Mouse (Mus musculus) 3134 (cell line): Measurements from ENCODE around the gene Rdm1.

ENCODE experiments used
- DNase-seq: peaks from one replicate; pipeline ENCODE4 v3.0.0-alpha.2; 2011; ENCODE audit warnings: low spot score; ENCODE audit not compliant: insufficient read length; ENCODE audit errors: extremely low read depth

The Rdm1 gene

GRCm38 (mm10) chr11:101678770-101679169 lies 51.8 kb downstream of the Rdm1 start:
- DNase-seq: no peak

- DNase-seq: no peak
Observed at GRCm38 (mm10) chr11:101679907-101680306, 52.9 kb downstream of the Rdm1 start.

- no peak for DNase-seq
Observed at GRCm38 (mm10) chr11:101680634-101681325, 53.8 kb downstream of the Rdm1 start.

- DNase-seq: no peak
Observed at GRCm38 (mm10) chr11:101681968-101682367, 55.0 kb downstream of the Rdm1 start.

GRCm38 (mm10) chr11:101682410-101682960 lies 55.5 kb downstream of the Rdm1 start:
- no peak for DNase-seq
